Mouse (Mus musculus) thymus, postnatal 36 days (tissue): ENCODE data around the gene Csnk1g2.

Source experiments
- DNase-seq, 2 experiments: peaks; one replicate each; pipeline ENCODE4 v3.0.0; 2022; ENCODE audit warnings: mixed read lengths in 2 of 2

Gene Csnk1g2

GRCm38 (mm10) chr10:80622661-80623456, at the start of gene Csnk1g2:
Gene Csnk1g2, plus strand, starts transcription at chr10:80622838.
- DNase-seq, result peak; percentile 78 to 87

GRCm38 (mm10) chr10:80573944-80574343, 48.7 kb upstream of the Csnk1g2 start:
- DNase-seq, result no peak

GRCm38 (mm10) chr10:80574896-80575295, 47.7 kb upstream of the Csnk1g2 start:
- DNase-seq, result no peak

GRCm38 (mm10) chr10:80575925-80576324, 46.7 kb upstream of the Csnk1g2 start:
- DNase-seq, result no peak

- peak; percentile 55 to 75 for DNase-seq
Observed at GRCm38 (mm10) chr10:80576351-80577194, 46.1 kb upstream of the Csnk1g2 start.

GRCm38 (mm10) chr10:80577195-80578130, 45.2 kb upstream of the Csnk1g2 start, which contains the start of gene Klf16:
Gene Klf16, minus strand, starts transcription at chr10:80577321.
- DNase-seq, result peak; percentile 99

- DNase-seq, result peak; percentile 88 to 89
Observed at GRCm38 (mm10) chr10:80578131-80578750, 44.4 kb upstream of the Csnk1g2 start.

- peak; percentile 71 to 76 for DNase-seq
Observed at GRCm38 (mm10) chr10:80578911-80579310, 43.7 kb upstream of the Csnk1g2 start.

- no peak for DNase-seq
Observed at GRCm38 (mm10) chr10:80583047-80583446, 39.6 kb upstream of the Csnk1g2 start.

GRCm38 (mm10) chr10:80584045-80584488, 38.6 kb upstream of the Csnk1g2 start:
- DNase-seq, result no peak

GRCm38 (mm10) chr10:80584642-80585552, 37.7 kb upstream of the Csnk1g2 start:
- peak; percentile 47 to 73 for DNase-seq

- DNase-seq, result no peak
Observed at GRCm38 (mm10) chr10:80585581-80585980, 37.1 kb upstream of the Csnk1g2 start.

GRCm38 (mm10) chr10:80586407-80587304, 36.0 kb upstream of the Csnk1g2 start:
- DNase-seq, result no peak

GRCm38 (mm10) chr10:80587305-80587657, 35.4 kb upstream of the Csnk1g2 start:
- DNase-seq, result no peak

GRCm38 (mm10) chr10:80589127-80589878, 33.3 kb upstream of the Csnk1g2 start:
- peak in 1 of 2 experiments; percentile 37 for DNase-seq

- DNase-seq, result peak; percentile 92 to 95
Observed at GRCm38 (mm10) chr10:80589879-80590854, 32.5 kb upstream of the Csnk1g2 start, which contains the start of gene Abhd17a. Gene Abhd17a, minus strand, starts transcription at chr10:80590341.

GRCm38 (mm10) chr10:80596318-80596717, 26.3 kb upstream of the Csnk1g2 start:
- DNase-seq, result no peak
